Mouse (Mus musculus) layer of hippocampus, postnatal 25 days (tissue): Measurements from ENCODE around the gene Ugt1a6a. TPM values are rescaled to one million over a fixed set of nuclear protein-coding genes. Genes with fewer than 3 reads are reported as not detected.

Experiments
- DNase-seq, 2 experiments: peaks; one replicate each; pipeline ENCODE4 v3.0.0; 2022; ENCODE audit warnings: mixed read lengths in 2 of 2, low spot score in 1 of 2; ENCODE audit errors: extremely low spot score in 1 of 2
- total RNA-seq, 2 experiments: library from RNA; stranded (reverse); gene quantifications; 2 replicates each; pipeline ENCODE4 v1.2.3; 2021

The Ugt1a6a gene
- total RNA-seq, 2 experiments from 2014 or later: 0.57 to 1.5 TPM

DNA sequence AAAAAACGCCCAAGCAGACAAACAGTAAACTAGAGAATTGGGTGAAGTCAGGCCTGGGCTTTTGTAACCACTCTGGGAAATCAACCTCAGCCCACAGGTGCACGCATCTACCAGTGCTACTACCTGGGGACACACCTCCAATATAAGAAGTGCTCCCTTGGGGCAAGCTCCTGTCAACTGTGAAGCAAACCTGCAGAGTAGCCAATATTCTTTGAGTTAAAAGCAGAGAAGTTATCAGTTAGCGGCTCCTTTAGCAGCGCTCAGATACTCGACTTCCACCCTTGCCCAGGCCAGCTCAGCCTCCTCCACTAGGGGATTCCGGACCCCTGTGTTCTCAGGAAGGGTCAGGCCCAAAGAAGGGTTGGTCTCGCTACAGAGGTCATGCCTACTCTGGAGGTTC, 127.1 kb downstream of the Ugt1a6a start:
- DNase-seq: no peak

DNA sequence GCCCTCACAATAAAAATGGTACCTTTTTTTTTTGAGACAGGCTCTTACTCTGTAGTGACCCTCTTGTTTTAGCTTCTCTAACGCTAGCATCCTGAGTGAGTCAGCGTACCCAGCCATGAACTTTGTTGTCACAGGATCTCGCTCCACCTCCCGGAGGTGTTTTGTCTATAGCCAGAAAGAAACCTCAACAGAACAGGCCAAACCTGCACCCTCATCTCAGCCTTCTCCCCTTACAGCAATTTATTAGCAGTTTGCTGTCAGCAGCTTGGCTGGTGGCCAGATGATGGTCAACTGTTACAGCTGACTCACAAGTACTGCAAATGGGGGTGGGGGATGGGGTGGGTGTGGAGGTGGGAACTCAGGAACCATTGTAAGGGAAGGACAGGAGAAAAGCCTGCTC, 127.6 kb downstream of the Ugt1a6a start:
- peak in 1 of 2 experiments; percentile 57 for DNase-seq

DNA sequence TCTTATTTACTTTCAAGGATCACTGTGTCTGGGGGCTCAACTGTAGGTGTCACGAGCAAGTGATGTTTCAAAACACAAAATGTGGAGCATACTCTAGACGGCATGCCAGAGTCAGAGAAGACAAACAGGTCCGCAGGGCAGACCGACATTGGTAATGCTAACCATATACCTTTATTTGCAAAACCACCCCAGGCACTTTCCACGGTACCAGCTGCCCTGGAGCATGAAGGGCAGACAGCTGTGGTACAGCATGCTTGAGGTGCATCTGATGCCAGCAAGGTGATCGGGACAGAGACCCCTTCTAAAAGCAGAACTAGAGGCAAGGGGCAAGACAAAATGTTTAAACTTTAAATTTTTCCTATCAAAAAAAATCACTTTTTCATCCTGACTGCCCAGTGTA, 128.4 kb downstream of the Ugt1a6a start:
- no peak for DNase-seq

DNA sequence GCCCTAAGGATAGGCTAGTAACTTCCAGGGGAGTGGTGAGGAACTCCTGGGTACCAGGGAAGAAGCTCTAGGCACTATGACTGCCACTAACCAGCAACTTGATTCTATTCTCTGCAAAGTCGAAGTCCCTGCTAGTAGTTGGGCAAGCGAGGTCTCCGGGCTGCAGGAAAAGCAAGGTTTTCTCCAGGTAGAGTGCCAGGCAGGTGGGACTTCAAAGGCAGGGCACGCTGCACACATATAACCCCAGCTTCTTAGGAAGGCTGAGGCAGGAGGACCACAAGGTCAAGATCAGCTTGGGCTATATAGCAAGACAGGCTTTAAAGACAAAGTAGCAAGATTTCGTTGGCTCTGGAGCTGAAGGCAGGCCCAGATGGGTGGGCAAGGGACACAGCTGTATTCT, 129.2 kb downstream of the Ugt1a6a start:
- DNase-seq: no peak

DNA sequence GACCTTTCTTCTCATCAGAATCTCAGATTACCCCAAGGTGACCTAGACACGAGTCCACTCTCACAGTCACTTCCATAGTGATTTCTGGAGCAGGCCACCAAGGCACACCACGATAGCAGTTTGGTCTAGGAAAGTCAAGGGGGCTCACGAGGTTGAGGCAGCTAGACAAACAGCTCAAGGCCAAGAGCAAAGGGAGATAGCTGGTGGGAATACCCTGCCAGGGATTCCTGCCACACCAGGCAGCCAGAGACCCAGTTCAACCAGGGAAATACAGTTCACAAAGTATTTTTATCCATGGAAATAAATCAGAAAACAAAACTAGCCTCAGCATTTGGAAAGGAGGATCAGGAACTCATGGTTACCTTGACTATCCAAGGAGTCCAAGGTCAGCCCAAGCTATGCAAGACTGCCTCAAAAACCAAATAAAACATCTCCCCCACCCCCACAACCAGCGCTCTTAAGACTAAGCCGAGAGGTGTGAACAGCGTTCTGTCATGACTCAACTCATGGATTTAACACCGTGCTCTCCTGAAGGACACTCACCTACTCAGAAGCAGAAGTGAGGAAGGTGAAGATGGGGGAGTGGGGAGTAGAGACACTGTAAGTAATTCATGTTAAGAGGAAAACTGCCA, 129.7 kb downstream of the Ugt1a6a start:
- DNase-seq: no peak

DNA sequence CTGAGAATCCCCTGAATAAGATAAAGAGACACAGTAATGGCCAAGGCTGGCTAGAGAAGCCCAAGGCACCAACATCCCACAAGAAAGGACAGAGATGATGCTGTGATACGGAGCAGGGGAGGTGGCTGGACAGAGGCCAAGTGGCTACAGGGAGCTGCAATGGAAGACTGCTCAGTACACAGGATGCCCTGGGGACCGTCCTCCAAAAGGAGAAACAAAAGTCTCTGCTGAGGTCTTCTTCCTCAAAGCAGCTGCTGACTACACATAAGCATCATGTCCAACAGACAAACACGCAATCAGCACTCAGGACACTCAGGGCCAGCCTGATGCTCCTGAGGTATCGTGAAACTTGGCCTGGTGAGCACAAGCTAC, 130.2 kb downstream of the Ugt1a6a start:
- DNase-seq: no peak

DNA sequence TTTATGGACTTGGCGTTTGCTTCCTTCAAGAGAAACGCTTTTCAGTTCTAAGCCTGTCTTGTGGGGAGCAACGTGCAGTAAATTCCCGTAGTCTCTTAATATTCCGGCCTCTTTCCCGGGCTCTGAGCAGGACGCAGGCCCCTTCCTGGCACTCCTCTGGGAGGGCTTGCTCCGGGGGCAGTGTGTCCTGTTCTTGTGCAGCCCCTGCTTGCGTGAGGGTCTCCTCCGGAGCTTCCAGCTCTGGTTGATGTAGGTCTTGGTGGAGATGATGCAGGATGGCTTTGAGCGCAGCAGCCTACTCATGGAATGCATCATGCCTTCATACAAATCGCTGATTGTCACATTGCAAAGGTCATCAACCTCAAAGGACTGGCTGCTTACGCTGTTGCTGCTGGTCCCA, 131.5 kb downstream of the Ugt1a6a start:
- DNase-seq: no peak

DNA sequence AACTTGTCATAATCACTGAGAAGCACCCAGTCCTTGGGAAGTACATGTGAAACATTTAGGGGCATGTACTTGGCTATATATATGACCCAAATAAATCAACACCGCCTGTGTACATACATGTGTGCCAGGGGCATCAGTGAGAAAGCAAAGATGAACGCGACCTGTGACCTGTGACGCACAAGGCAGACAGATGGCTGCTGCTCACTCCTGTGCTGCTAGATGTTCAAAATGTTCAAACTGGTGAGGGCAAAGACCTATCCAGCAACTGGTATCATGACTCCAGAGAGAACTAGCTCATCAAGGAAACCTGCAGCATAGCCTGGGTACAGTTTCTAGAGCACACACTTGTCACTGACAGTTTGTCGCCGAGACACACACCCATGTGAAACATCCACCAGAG, 132.9 kb downstream of the Ugt1a6a start:
- no peak for DNase-seq

DNA sequence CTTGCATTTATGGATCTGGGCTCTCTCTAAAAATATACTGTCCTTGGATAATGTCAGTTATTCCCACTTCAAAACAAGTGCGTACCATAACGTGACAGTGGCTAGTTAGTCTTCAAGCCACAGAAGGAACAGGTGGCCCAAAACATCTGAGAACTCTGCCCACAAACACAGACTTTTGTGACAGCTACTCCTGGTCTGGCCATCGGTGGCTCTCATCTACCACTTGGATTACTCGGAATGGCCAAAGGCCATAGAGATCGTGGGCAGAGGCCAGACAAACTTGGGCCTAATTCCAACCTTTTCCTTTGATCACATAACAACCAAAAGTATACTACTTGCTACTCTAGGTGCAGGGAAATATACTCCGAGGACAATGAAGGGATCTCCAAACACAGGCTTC, 133.5 kb downstream of the Ugt1a6a start:
- DNase-seq: no peak

Other genes starting within 250 kb of the Ugt1a6a start
- 10 to 100 TPM; 18.0 to 24.6 TPM for gene Usp40, start 126.3 kb upstream of the Ugt1a6a start, total RNA-seq
- not detected for gene Ugt1a10, start 79.4 kb upstream of the Ugt1a6a start, total RNA-seq
- not detected for gene Ugt1a9, start 64.0 kb upstream of the Ugt1a6a start, total RNA-seq
- not detected for gene Ugt1a8, start 47.0 kb upstream of the Ugt1a6a start, total RNA-seq
- under 1 TPM; 0.31 to 0.57 TPM for gene Ugt1a7c, start 39.7 kb upstream of the Ugt1a6a start, total RNA-seq
- gene Ugt1a6b, start 31.6 kb upstream of the Ugt1a6a start, total RNA-seq: under 1 TPM in 1 of 2 experiments, not detected in 1; 0.40 TPM
- not detected for gene Ugt1a5, start 31.2 kb downstream of the Ugt1a6a start, total RNA-seq
- gene Ugt1a2, start 65.8 kb downstream of the Ugt1a6a start, total RNA-seq: not detected
- 1 to 10 TPM; 2.7 to 4.0 TPM for gene Dnajb3, start 71.0 kb downstream of the Ugt1a6a start, total RNA-seq
- not detected for gene Ugt1a1, start 77.2 kb downstream of the Ugt1a6a start, total RNA-seq
- under 1 TPM in 1 of 2 experiments, not detected in 1; 0.21 TPM for gene Mroh2a, start 92.2 kb downstream of the Ugt1a6a start, total RNA-seq
- 10 to 100 TPM; 26.9 to 33.9 TPM for gene Hjurp, start 142.8 kb downstream of the Ugt1a6a start, total RNA-seq
- gene Trpm8, start 142.9 kb downstream of the Ugt1a6a start, total RNA-seq: under 1 TPM; 0.12 TPM